Mouse (Mus musculus): ENCODE measurements around the gene Pacsin3. TPM values are rescaled to one million over a fixed set of nuclear protein-coding genes. Genes with fewer than 3 reads are reported as not detected.

Gene Pacsin3
- not detected for total RNA-seq (2023)

GRCm38 (mm10) chr2:91255661-91256150 is at the start of gene Pacsin3:
Gene Pacsin3 (plus strand): TSS chr2:91255954.

GRCm38 (mm10) chr2:91236601-91237510 is 18.9 kb upstream of the Pacsin3 start, which contains the start of gene Ddb2:
Gene Ddb2 (minus strand): TSS chr2:91236982.

GRCm38 (mm10) chr2:91264711-91265681 is 9.2 kb downstream of the Pacsin3 start, which contains the start of gene Arfgap2:
Gene Arfgap2 (plus strand): TSS chr2:91264974.

Other genes starting within 250 kb of the Pacsin3 start
- under 1 TPM in 1 of 2 experiments, not detected in 1; 0.60 TPM for gene Rapsn, start 220.3 kb upstream of the Pacsin3 start, total RNA-seq (2023)
- 100 to 1,000 TPM; 113 TPM for gene Psmc3, start 201.9 kb upstream of the Pacsin3 start, total RNA-seq (2023)
- gene Slc39a13, start 185.5 kb upstream of the Pacsin3 start, total RNA-seq (2023), result 10 to 100 TPM; 14.1 to 14.2 TPM
- gene Spi1, start 173.6 kb upstream of the Pacsin3 start, total RNA-seq (2023), result 100 to 1,000 TPM; 498 to 504 TPM
- 1 to 10 TPM; 1.2 to 1.6 TPM for gene Mybpc3, start 137.8 kb upstream of the Pacsin3 start, total RNA-seq (2023)
- gene Madd, start 72.1 kb upstream of the Pacsin3 start, total RNA-seq (2023), result 10 to 100 TPM; 62.1 to 63.9 TPM
- gene Nr1h3, start 53.1 kb upstream of the Pacsin3 start, total RNA-seq (2023), result 1 to 10 TPM in 1 of 2 experiments, under 1 TPM in 1; 0.56 to 1.7 TPM
- 10 to 100 TPM in 1 of 2 experiments, 1 to 10 TPM in 1; 9.8 to 11.1 TPM for gene Acp2, start 53.1 kb upstream of the Pacsin3 start, total RNA-seq (2023)
- 1 to 10 TPM; 8.1 to 9.2 TPM for gene Ddb2, start 19.0 kb upstream of the Pacsin3 start, total RNA-seq (2023)
- 10 to 100 TPM; 82.1 to 94.3 TPM for gene Arfgap2, start 9.0 kb downstream of the Pacsin3 start, total RNA-seq (2023)
- 1 to 10 TPM; 2.4 to 2.8 TPM for gene 1110051M20Rik, start 188.8 kb downstream of the Pacsin3 start, total RNA-seq (2023)
- 1 to 10 TPM; 5.3 to 6.5 TPM for gene Lrp4, start 201.6 kb downstream of the Pacsin3 start, total RNA-seq (2023)

All from neutrophil, adult 59 days (primary cell).